Mouse (Mus musculus): ENCODE results near the gene Cdkn2c. TPM values are rescaled to one million over a fixed set of nuclear protein-coding genes. Genes with fewer than 3 reads are reported as not detected.

The Cdkn2c gene
- polyA plus RNA-seq, 1 experiment from 2014 or later: 11.3 TPM

GRCm38 (mm10) chr4:109660568-109660967 lies 6.4 kb downstream of the Cdkn2c start:
- Histone ChIP-seq H3K27ac (ENCODE audit: low read length) (no peak overlapping the region), H3K9ac (ENCODE audit: low read depth, low read length) (no peak overlapping the region), H3K4me2 (ENCODE audit: low read depth, low read length) (no peak overlapping the region), H3K4me3 (ENCODE audit: low read depth, low read length) (no peak overlapping the region), H3K36me3 (ENCODE audit: control insufficient read depth, insufficient read depth) (peaks cover 5% of the 10 kb centered on the region), H3K4me1 (ENCODE audit: control insufficient read depth, low read depth, low read length) (peaks cover 7% of the 10 kb centered on the region), H3K27me3 (ENCODE audit: control insufficient read depth, insufficient read depth, low read depth, low read length) (peaks cover 60% of the 10 kb centered on the region), H3K9me3 (replicated peaks; ENCODE audit: control insufficient read depth, low read length) (no peaks in the 10 kb centered on the region)
- WGBS (ENCODE audit: insufficient replicate concordance): 21% methylated on average over 3 of the region's 3 CpGs
- ATAC-seq (ENCODE audit: low read depth): no peak

- H3K27me3 ChIP-seq (ENCODE audit: control insufficient read depth, insufficient read depth, low read depth, low read length): peaks cover 63% of the 10 kb centered on the region
- H3K4me1 ChIP-seq (ENCODE audit: control insufficient read depth, low read depth, low read length): peaks cover 7% of the 10 kb centered on the region
- no peak for ATAC-seq (ENCODE audit: low read depth)
- H3K4me3 ChIP-seq (ENCODE audit: low read depth, low read length): no peak overlapping the region
- H3K9ac ChIP-seq (ENCODE audit: low read depth, low read length): no peak overlapping the region
- no peak overlapping the region for H3K27ac ChIP-seq (ENCODE audit: low read length)
- H3K36me3 ChIP-seq (ENCODE audit: control insufficient read depth, insufficient read depth): peaks cover 5% of the 10 kb centered on the region
- WGBS (ENCODE audit: insufficient replicate concordance): 16% methylated on average over 2 of the region's 2 CpGs
- H3K4me2 ChIP-seq (ENCODE audit: low read depth, low read length): no peak overlapping the region
- no peaks in the 10 kb centered on the region for H3K9me3 ChIP-seq (replicated peaks; ENCODE audit: control insufficient read depth, low read length)
Observed at GRCm38 (mm10) chr4:109659571-109659970, 7.4 kb downstream of the Cdkn2c start.

DNA sequence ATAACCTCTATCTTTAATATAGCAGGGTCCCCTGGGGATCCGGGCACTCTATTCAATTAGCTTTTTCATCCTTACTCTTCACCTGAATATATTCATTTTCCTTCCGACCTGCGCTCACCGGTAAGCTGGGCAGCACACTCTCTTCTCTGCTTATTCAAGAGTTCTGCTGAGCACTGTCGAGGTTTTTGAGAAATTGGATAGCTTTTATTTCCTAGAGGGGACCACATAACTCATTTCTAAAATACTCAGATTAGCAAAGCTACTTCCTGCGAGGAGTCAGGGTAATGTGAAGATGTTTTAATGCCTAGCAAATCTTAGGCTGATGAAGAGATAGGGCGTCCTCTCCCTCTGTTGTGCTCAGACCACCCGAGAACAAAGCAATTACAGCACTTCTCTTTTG lies 8.2 kb downstream of the Cdkn2c start:
- Histone ChIP-seq H3K4me3 (ENCODE audit: low read depth, low read length) (no peak overlapping the region), H3K27ac (ENCODE audit: low read length) (no peak overlapping the region), H3K4me2 (ENCODE audit: low read depth, low read length) (no peak overlapping the region), H3K9ac (ENCODE audit: low read depth, low read length) (no peak overlapping the region), H3K27me3 (ENCODE audit: control insufficient read depth, insufficient read depth, low read depth, low read length) (peaks cover 60% of the 10 kb centered on the region), H3K36me3 (ENCODE audit: control insufficient read depth, insufficient read depth) (peaks cover 5% of the 10 kb centered on the region), H3K9me3 (replicated peaks; ENCODE audit: control insufficient read depth, low read length) (no peaks in the 10 kb centered on the region), H3K4me1 (ENCODE audit: control insufficient read depth, low read depth, low read length) (peaks cover 2% of the 10 kb centered on the region; the same call in 1 of the 2 replicates)
- no peak for ATAC-seq (ENCODE audit: low read depth)
- WGBS (ENCODE audit: insufficient replicate concordance): 10% methylated on average over 8 of the region's 8 CpGs

GRCm38 (mm10) chr4:109657851-109658500 lies 9.0 kb downstream of the Cdkn2c start:
- Histone ChIP-seq H3K27ac (ENCODE audit: low read length) (no peak overlapping the region), H3K36me3 (ENCODE audit: control insufficient read depth, insufficient read depth) (peaks cover 5% of the 10 kb centered on the region), H3K4me3 (ENCODE audit: low read depth, low read length) (peak overlapping the region; percentile 48), H3K27me3 (ENCODE audit: control insufficient read depth, insufficient read depth, low read depth, low read length) (peaks cover 60% of the 10 kb centered on the region), H3K9ac (ENCODE audit: low read depth, low read length) (no peak overlapping the region), H3K4me1 (ENCODE audit: control insufficient read depth, low read depth, low read length) (peaks cover 2% of the 10 kb centered on the region; the same call in 1 of the 2 replicates), H3K9me3 (replicated peaks; ENCODE audit: control insufficient read depth, low read length) (no peaks in the 10 kb centered on the region), H3K4me2 (ENCODE audit: low read depth, low read length) (peak overlapping the region; percentile 72)
- ATAC-seq (ENCODE audit: low read depth): no peak
- 3% methylated on average over 20 of the region's 20 CpGs for WGBS (ENCODE audit: insufficient replicate concordance)

DNA sequence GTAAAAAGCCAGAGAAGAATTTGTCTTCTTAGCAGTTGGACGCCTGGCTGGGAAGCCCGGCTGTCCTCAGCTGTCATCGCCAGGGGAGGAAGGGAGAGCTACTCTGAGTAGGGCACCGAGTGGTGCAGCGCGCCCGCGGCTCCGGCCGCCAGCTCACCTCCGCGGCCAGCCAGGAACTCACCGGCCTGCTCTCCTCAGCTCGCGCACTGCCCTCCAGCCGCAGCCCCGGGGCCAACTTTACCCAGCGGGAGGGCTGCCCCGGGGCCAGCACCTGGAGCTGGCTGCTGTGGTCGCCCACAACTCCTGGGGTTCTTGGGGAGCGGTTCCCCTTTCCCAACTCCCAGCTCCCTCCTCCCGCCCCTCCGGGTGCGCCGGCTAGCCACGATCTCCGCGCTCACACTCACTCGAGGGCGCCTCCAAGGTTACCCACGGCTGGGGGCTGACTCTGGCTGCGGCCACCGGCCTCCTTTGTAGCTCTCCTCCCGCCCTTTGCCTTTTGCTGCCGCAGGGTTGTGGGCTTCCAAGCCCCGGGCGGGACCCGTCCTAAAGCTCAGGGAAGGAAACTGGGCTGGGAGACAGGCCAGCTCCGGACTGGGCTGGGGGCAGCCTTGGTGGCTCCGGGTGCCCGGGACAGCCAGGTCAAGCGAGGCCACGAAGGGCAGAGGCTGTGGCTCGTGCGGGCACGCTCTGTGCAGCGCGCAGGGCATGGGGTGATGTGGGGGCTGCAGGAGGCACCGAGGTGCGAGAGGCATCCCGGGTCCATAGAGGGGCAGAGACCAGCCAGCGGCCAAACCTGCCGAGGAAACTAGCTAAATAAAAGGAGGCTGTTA lies 9.8 kb downstream of the Cdkn2c start:
- H3K36me3 ChIP-seq (ENCODE audit: control insufficient read depth, insufficient read depth): peaks cover 5% of the 10 kb centered on the region
- H3K4me2 ChIP-seq (ENCODE audit: low read depth, low read length): peak overlapping the region; percentile 72
- H3K9ac ChIP-seq (ENCODE audit: low read depth, low read length): no peak overlapping the region; the same call in 1 of the 2 replicates
- ATAC-seq (ENCODE audit: low read depth): peak; percentile 39; the same call in 1 of the 2 replicates
- H3K4me3 ChIP-seq (ENCODE audit: low read depth, low read length): peak overlapping the region; percentile 48
- peaks cover 57% of the 10 kb centered on the region for H3K27me3 ChIP-seq (ENCODE audit: control insufficient read depth, insufficient read depth, low read depth, low read length)
- no peak overlapping the region for H3K27ac ChIP-seq (ENCODE audit: low read length)
- no peaks in the 10 kb centered on the region for H3K9me3 ChIP-seq (replicated peaks; ENCODE audit: control insufficient read depth, low read length)
- H3K4me1 ChIP-seq (ENCODE audit: control insufficient read depth, low read depth, low read length): peaks cover 2% of the 10 kb centered on the region; the same call in 1 of the 2 replicates
- under 1% methylated on average over 53 of the region's 53 CpGs for WGBS (ENCODE audit: insufficient replicate concordance)

DNA sequence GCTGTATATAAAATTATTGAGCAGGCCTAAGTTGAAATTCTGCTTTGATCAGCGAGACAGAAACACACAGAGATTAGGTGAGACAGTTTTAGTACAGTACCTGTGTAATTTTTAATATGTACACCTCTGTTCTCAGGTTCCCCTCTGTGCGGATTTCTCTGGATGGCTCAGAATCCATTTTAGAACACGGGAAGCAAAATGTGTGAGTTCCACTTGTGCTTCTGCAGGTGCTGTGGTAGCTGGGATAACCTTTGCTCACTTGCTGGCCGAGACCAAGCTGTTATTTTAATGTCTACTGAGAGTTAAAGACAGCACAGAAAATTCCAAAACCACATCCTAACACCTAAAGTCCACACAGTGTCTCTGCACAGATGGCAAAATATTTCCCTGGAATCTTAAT lies 10.7 kb downstream of the Cdkn2c start:
- Histone ChIP-seq H3K4me1 (ENCODE audit: control insufficient read depth, low read depth, low read length) (peaks cover 2% of the 10 kb centered on the region; the same call in 1 of the 2 replicates), H3K9ac (ENCODE audit: low read depth, low read length) (no peak overlapping the region), H3K27me3 (ENCODE audit: control insufficient read depth, insufficient read depth, low read depth, low read length) (peaks cover 54% of the 10 kb centered on the region), H3K36me3 (ENCODE audit: control insufficient read depth, insufficient read depth) (peaks cover 3% of the 10 kb centered on the region), H3K27ac (ENCODE audit: low read length) (no peak overlapping the region), H3K4me3 (ENCODE audit: low read depth, low read length) (no peak overlapping the region), H3K4me2 (ENCODE audit: low read depth, low read length) (no peak overlapping the region), H3K9me3 (replicated peaks; ENCODE audit: control insufficient read depth, low read length) (no peaks in the 10 kb centered on the region)
- no peak for ATAC-seq (ENCODE audit: low read depth)
- WGBS (ENCODE audit: insufficient replicate concordance): 15% methylated on average over 4 of the region's 4 CpGs

GRCm38 (mm10) chr4:109655738-109656137 lies 11.3 kb downstream of the Cdkn2c start:
- Histone ChIP-seq H3K4me2 (ENCODE audit: low read depth, low read length) (no peak overlapping the region), H3K9ac (ENCODE audit: low read depth, low read length) (no peak overlapping the region), H3K9me3 (replicated peaks; ENCODE audit: control insufficient read depth, low read length) (no peaks in the 10 kb centered on the region), H3K4me3 (ENCODE audit: low read depth, low read length) (no peak overlapping the region), H3K36me3 (ENCODE audit: control insufficient read depth, insufficient read depth) (no peaks in the 10 kb centered on the region), H3K27me3 (ENCODE audit: control insufficient read depth, insufficient read depth, low read depth, low read length) (peaks cover 50% of the 10 kb centered on the region), H3K4me1 (ENCODE audit: control insufficient read depth, low read depth, low read length) (peaks cover 2% of the 10 kb centered on the region; the same call in 1 of the 2 replicates), H3K27ac (ENCODE audit: low read length) (no peak overlapping the region)
- no peak for ATAC-seq (ENCODE audit: low read depth)
- 37% methylated on average over 2 of the region's 2 CpGs for WGBS (ENCODE audit: insufficient replicate concordance)

GRCm38 (mm10) chr4:109654701-109655100 lies 12.3 kb downstream of the Cdkn2c start:
- H3K4me3 ChIP-seq (ENCODE audit: low read depth, low read length): no peak overlapping the region
- no peak overlapping the region for H3K27ac ChIP-seq (ENCODE audit: low read length)
- no peak overlapping the region for H3K4me2 ChIP-seq (ENCODE audit: low read depth, low read length)
- H3K4me1 ChIP-seq (ENCODE audit: control insufficient read depth, low read depth, low read length): peaks cover 2% of the 10 kb centered on the region; the same call in 1 of the 2 replicates
- H3K9ac ChIP-seq (ENCODE audit: low read depth, low read length): no peak overlapping the region
- no peak for ATAC-seq (ENCODE audit: low read depth)
- H3K9me3 ChIP-seq (replicated peaks; ENCODE audit: control insufficient read depth, low read length): no peaks in the 10 kb centered on the region
- H3K36me3 ChIP-seq (ENCODE audit: control insufficient read depth, insufficient read depth): no peaks in the 10 kb centered on the region
- 51% methylated on average over 2 of the region's 2 CpGs for WGBS (ENCODE audit: insufficient replicate concordance)
- H3K27me3 ChIP-seq (ENCODE audit: control insufficient read depth, insufficient read depth, low read depth, low read length): peaks cover 43% of the 10 kb centered on the region

GRCm38 (mm10) chr4:109653251-109653650 lies 13.7 kb downstream of the Cdkn2c start:
- Histone ChIP-seq H3K36me3 (ENCODE audit: control insufficient read depth, insufficient read depth) (no peaks in the 10 kb centered on the region), H3K4me3 (ENCODE audit: low read depth, low read length) (no peak overlapping the region), H3K9ac (ENCODE audit: low read depth, low read length) (no peak overlapping the region), H3K27me3 (ENCODE audit: control insufficient read depth, insufficient read depth, low read depth, low read length) (peaks cover 30% of the 10 kb centered on the region), H3K9me3 (replicated peaks; ENCODE audit: control insufficient read depth, low read length) (no peaks in the 10 kb centered on the region), H3K27ac (ENCODE audit: low read length) (no peak overlapping the region), H3K4me2 (ENCODE audit: low read depth, low read length) (no peak overlapping the region), H3K4me1 (ENCODE audit: control insufficient read depth, low read depth, low read length) (peaks cover 2% of the 10 kb centered on the region; the same call in 1 of the 2 replicates)
- no peak for ATAC-seq (ENCODE audit: low read depth)

All from liver, embryonic 16.5 days (tissue).